Mouse (Mus musculus) thymus, adult 2 months (tissue): ENCODE measurements around the gene Sorcs3. TPM values are rescaled to one million over a fixed set of nuclear protein-coding genes. Genes with fewer than 3 reads are reported as not detected.

ENCODE experiments used
- DNase-seq: peaks from one replicate; pipeline ENCODE4 v3.0.0; 2021
- H3K27ac ChIP-seq: fragments of 200-500 bp; 2 replicates; pipeline ENCODE4 v1.5.1; 2012; ENCODE audit warnings: low read length, control low read depth; ENCODE audit not compliant: control insufficient read depth, insufficient read depth
- H3K27me3 ChIP-seq: fragments of 200-500 bp; 2 replicates; pipeline ENCODE4 v1.6.1; 2012; ENCODE audit warnings: mild to moderate bottlenecking, low read length, moderate library complexity, mixed read lengths; ENCODE audit not compliant: control insufficient read depth, insufficient read depth
- H3K36me3 ChIP-seq: fragments of 200-500 bp; 2 replicates; pipeline ENCODE4 v1.6.1; 2012; ENCODE audit warnings: mild to moderate bottlenecking, low read length, moderate library complexity; ENCODE audit not compliant: control insufficient read depth, insufficient read depth
- H3K4me1 ChIP-seq: fragments of 200-500 bp; replicated peaks from 2 replicates; pipeline ENCODE4 v1.6.1; 2012; ENCODE audit warnings: low read length; ENCODE audit not compliant: control insufficient read depth, insufficient read depth
- H3K4me3 ChIP-seq: fragments of 200-500 bp; 2 replicates; pipeline ENCODE4 v1.5.1; 2012; ENCODE audit warnings: mild to moderate bottlenecking, low read length, control low read depth, moderate library complexity; ENCODE audit not compliant: control insufficient read depth, insufficient read depth
- CTCF ChIP-seq: fragments of 200-500 bp; IDR thresholded peaks from 2 replicates; pipeline ENCODE4 v1.5.1; 2012; ENCODE audit warnings: mild to moderate bottlenecking, control low read depth, low read length, moderate library complexity, borderline replicate concordance; ENCODE audit not compliant: control insufficient read depth, poor library complexity, insufficient read depth; ENCODE audit errors: extremely low read depth
- POLR2A ChIP-seq: fragments of 200-500 bp; IDR thresholded peaks from 2 replicates; pipeline ENCODE4 v1.6.1; 2012; ENCODE audit warnings: mild to moderate bottlenecking, low read length, control low read depth, moderate library complexity; ENCODE audit not compliant: control insufficient read depth, poor library complexity, insufficient read depth; ENCODE audit errors: extremely low read depth
- WGBS: fragments of 180-500 bp; shearing (Covaris S2); methylation state at CpG from one replicate; pipeline ENCODE4 v1.1.7; 2018; 5-methylcytosine and 5-hydroxymethylcytosine counted together
- polyA plus RNA-seq: library from polyadenylated mRNA; depleted of rRNA; stranded (reverse); fragments of >200 nt; gene quantifications from 2 replicates; pipeline ENCODE4 v1.2.3, GENCODE M21; 2012

The Sorcs3 gene
- polyA plus RNA-seq, 1 experiment = 0.18 TPM

DNA sequence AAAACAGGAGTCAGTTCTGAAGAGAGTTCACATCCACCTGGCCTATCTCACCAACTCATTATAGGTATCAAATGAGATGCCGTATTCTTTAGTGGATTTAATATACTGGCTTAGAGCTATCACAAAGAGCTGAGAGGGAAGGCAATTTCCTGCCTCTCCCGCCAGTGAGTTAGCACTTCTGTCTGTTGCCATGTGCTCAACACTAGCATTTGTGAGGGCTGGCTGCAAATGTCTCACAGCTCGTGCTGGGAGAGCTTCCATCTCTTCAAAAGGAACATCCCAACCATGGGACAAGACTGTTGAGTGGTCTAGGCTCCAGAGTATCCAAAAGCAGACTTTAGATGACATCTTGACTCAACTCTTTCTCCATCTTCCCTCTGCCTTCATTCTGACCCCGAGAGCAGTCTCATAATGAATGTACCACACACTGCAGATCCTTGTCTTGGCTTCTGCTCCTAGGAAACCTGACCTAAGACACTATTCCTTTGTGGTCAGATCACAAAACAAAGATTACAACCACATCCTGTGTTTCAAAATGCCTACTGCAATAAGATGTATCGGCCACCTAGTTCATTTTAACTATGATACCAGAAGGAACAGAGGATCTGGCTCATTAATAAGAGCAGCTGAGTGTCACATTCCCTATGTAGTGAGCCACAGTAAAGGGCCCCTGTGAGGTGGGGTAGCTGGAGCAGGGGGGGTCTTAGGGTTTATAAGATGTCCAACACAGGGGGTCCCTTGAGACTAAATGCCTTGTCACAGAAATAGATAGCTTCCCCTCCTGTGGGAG, 614.9 kb downstream of the Sorcs3 start:
- no peaks in the 10 kb centered on the region for H3K36me3 ChIP-seq
- 48% methylated on average over 5 of the region's 5 CpGs for WGBS
- H3K27ac ChIP-seq = no peak overlapping the region
- no peak for DNase-seq
- H3K4me3 ChIP-seq = no peak overlapping the region
- H3K4me1 ChIP-seq = no peaks in the 10 kb centered on the region
- TF ChIP-seq POLR2A = no peak
- no peaks in the 10 kb centered on the region for H3K27me3 ChIP-seq

DNA sequence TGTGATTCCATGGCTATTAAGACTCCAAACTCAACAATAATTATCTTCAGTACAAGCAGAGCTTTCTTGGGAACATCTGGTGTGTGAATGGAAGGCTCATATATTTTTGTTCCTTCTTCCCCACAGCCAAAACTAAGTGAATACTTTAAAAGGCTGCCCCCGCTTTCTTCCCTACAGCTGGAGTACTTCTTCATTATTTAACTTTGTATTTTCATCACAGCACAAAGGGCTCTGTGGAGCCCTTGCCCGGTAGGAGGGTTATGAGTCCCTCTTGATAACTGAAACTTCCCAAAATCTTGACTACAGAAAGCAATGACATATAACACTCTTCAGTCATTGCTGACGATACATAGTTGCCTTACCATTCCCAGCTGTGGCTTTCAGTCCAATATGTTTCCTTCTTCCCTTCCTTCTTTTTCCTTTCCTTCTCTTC, 615.5 kb downstream of the Sorcs3 start:
- H3K4me1 ChIP-seq = no peaks in the 10 kb centered on the region
- no peaks in the 10 kb centered on the region for H3K36me3 ChIP-seq
- no peaks in the 10 kb centered on the region for H3K27me3 ChIP-seq
- no peak for DNase-seq
- 96% methylated on average over 3 of the region's 3 CpGs for WGBS
- no peak overlapping the region for H3K4me3 ChIP-seq
- TF ChIP-seq CTCF (no peak), POLR2A (no peak)
- H3K27ac ChIP-seq = no peak overlapping the region

DNA sequence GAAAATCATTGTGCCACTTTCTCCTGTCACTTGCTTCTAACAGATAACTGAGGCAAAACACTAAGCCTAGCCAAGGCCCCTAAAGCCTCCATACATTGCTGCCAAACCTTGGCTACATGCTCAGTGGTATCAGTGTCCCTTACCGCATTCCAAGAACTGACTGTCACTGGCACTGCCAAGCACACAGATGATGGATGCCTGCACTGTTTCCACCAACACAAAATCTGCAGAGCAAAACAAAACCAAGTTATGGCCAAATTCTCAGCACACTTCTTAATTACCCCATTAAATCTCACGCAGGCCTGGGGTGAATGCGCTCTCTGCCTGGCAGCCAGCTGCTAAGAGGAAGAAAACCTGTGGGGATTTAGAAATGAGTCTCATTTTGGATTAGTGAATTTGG, 628.5 kb downstream of the Sorcs3 start:
- Histone ChIP-seq H3K36me3 (no peaks in the 10 kb centered on the region), H3K4me1 (no peaks in the 10 kb centered on the region)
- 93% methylated on average over 3 of the region's 3 CpGs for WGBS

DNA sequence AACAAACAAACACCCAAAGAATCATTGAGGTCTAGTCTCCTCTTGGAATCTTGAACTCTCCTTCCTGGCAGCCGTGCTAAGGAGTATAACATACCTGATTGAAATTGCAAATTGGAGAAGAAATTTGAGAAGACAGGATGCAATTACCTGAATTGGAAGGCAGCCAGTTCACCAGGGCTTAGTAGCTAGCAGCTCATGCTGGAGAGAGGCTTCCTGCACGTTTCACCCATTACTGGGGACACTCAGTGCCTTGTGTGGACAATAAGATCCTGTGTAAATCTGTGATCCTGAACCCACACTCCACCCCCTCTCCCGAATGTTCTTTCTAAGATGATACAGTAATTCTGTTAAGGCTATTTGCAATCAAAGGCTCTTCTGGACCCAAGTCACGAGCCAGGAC, 633.6 kb downstream of the Sorcs3 start:
- DNase-seq = no peak
- WGBS = 64% methylated on average over 4 of the region's 4 CpGs
- Histone ChIP-seq H3K4me1 (no peaks in the 10 kb centered on the region), H3K27ac (no peak overlapping the region), H3K27me3 (no peaks in the 10 kb centered on the region), H3K36me3 (no peaks in the 10 kb centered on the region), H3K4me3 (no peak overlapping the region)
- no peak for TF ChIP-seq CTCF
- TF ChIP-seq POLR2A = no peak

More for the DNA sequence above, 628.5 kb downstream of the Sorcs3 start:
- no peak for TF ChIP-seq CTCF
- no peak for TF ChIP-seq POLR2A
- Histone ChIP-seq H3K27ac (no peak overlapping the region), H3K27me3 (no peaks in the 10 kb centered on the region), H3K4me3 (no peak overlapping the region)
- DNase-seq = no peak

DNA sequence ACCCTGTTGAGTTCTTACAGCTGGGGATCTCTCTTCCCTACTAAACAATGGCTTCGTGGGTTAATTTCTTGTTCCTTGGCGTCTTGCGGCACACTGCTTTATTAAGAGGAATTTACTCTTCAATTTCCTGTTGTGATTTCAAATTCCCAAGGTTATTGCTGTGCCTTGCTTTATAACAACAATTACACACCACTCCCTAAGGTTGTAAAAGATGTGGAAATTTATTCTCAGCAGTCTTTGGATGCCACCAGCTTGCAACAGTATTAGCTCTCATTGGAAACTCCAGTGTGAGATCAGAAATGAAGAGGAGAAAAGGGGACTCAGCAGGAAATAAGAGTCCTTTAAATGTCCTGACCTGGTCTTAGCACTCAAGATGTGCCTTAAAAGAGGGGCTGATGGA, 641.9 kb downstream of the Sorcs3 start:
- WGBS = 83% methylated on average over 3 of the region's 3 CpGs
- H3K4me3 ChIP-seq = no peak overlapping the region

DNA sequence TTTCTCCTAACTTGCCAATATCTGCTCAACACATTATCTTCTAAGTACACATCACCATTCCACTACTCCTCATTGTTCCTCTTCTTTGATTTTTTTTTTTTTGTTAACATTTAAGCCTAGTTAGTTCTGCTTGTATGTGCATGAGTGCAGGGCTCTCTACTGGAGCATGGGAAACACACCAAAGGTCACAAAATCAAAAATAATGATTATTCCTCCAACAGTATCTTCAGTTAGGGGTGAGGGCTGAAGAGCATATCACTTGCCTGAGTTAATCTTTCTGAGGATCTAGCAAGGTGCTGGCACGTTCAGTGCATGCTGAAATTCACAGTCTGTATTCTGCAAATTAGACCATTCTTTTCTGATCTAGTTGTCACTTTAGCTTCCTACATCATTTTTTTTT, 644.6 kb downstream of the Sorcs3 start:
- TF ChIP-seq POLR2A = no peak
- TF ChIP-seq CTCF = no peak
- WGBS = 89% methylated on average over 1 of the region's 1 CpGs
- Histone ChIP-seq H3K4me1 (no peaks in the 10 kb centered on the region), H3K27me3 (no peaks in the 10 kb centered on the region), H3K27ac (no peak overlapping the region), H3K4me3 (no peak overlapping the region), H3K36me3 (no peaks in the 10 kb centered on the region)
- DNase-seq = no peak

More for the DNA sequence above, 641.9 kb downstream of the Sorcs3 start:
- TF ChIP-seq CTCF = no peak
- TF ChIP-seq POLR2A = no peak
- Histone ChIP-seq H3K36me3 (no peaks in the 10 kb centered on the region), H3K27me3 (no peaks in the 10 kb centered on the region), H3K27ac (no peak overlapping the region), H3K4me1 (no peaks in the 10 kb centered on the region)
- no peak for DNase-seq
